In the genomic region with DNA sequence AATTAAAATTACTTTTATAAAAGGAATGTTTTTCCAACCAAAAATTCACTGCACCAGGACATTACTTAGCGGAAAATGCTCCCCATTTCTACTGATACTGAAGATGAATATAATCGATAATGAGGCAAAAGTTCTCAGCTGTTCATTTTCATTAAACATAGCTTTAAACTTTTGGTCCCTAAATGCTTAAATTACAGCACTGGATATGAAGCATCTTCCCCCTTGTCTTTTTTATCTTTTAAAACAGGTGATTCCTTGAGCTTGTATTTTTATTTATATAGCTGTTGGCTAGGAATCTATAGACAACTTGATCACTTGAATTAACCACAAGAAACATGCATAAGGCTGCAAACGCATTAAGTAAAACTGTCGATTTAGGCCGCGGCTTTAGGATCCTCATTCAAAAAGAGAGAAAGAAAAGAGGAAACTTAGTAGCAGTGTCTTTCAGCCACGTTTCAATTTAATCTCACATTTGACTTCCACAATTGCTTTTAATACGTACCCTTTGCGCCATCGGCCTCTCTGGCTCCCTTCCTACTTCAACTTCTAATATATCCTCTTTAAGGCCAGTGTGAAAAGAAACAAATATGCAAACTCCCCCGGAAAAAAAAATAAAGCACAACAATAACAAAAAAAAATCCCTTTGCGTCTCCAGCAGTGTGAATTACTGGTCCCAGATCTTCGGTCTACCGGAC, we compare ENCODE assay signal across 8 mouse cellular contexts. TPM values are rescaled to one million over a fixed set of nuclear protein-coding genes. Genes with fewer than 3 reads are reported as not detected.
DNase-seq lines count a peak whose midpoint lies in the region; ATAC-seq lines count a peak whose summit lies in the region.

No protein-coding gene starts in this region.

- H3K4me1 ChIP-seq in kidney, embryonic 16.5 days (ENCODE audit: insufficient read depth, low read length), result peaks cover 25% of the 10 kb centered on the region
- no peaks in the 10 kb centered on the region; the same call in 1 of the 2 replicates for H3K4me1 ChIP-seq in embryonic facial prominence, embryonic 11.5 days (ENCODE audit: control insufficient read depth, insufficient read depth, low read length)
- peaks cover 22% of the 10 kb centered on the region for H3K4me1 ChIP-seq in intestine, embryonic 14.5 days (replicated peaks; ENCODE audit: control insufficient read depth, insufficient read depth, low read length)

- peaks cover 9% of the 10 kb centered on the region for H3K27me3 ChIP-seq in kidney, embryonic 16.5 days (ENCODE audit: insufficient read depth, low read length)
- peaks cover 5% of the 10 kb centered on the region; the same call in 1 of the 2 replicates for H3K27me3 ChIP-seq in embryonic facial prominence, embryonic 11.5 days (ENCODE audit: control insufficient read depth, insufficient read depth, low read length)
- no peaks in the 10 kb centered on the region for H3K27me3 ChIP-seq in intestine, embryonic 14.5 days (replicated peaks; ENCODE audit: control insufficient read depth, insufficient read depth, low read length)

- H3K36me3 ChIP-seq in kidney, embryonic 16.5 days (ENCODE audit: insufficient read depth, low read length), result no peaks in the 10 kb centered on the region
- H3K36me3 ChIP-seq in embryonic facial prominence, embryonic 11.5 days (replicated peaks; ENCODE audit: control insufficient read depth, insufficient read depth, low read depth, low read length), result no peaks in the 10 kb centered on the region
- peaks cover 25% of the 10 kb centered on the region for H3K36me3 ChIP-seq in intestine, embryonic 14.5 days (ENCODE audit: control insufficient read depth, insufficient read depth, low read length)

- H3K4me2 ChIP-seq in kidney, embryonic 16.5 days (replicated peaks; ENCODE audit: low read depth, low read length), result peak overlapping the region; percentile 81
- H3K4me2 ChIP-seq in embryonic facial prominence, embryonic 11.5 days (ENCODE audit: low read depth, low read length), result peak overlapping the region; percentile 90
- H3K4me2 ChIP-seq in intestine, embryonic 14.5 days (ENCODE audit: low read length), result peak overlapping the region; percentile 88

- no peak for DNase-seq in kidney, adult 8-10 months
- peak; percentile 23 for DNase-seq in embryonic facial prominence, embryonic 11.5 days (ENCODE audit: low spot score)
- DNase-seq in intestine, embryonic 14.5 days (ENCODE audit: low spot score), result peak; percentile 61
- DNase-seq in neural tube, embryonic 10.5 days (ENCODE audit: extremely low spot score, low spot score), result peak; percentile 25
- DNase-seq in thymus, postnatal 10 days (ENCODE audit: low spot score in 2 of 2), result no peak
- DNase-seq in spleen, postnatal 10 days (ENCODE audit: low spot score in 2 of 2), result no peak
- no peak for DNase-seq in right cerebral cortex, adult 18-20 months

- 3% methylated on average over 14 of the region's 14 CpGs for WGBS in kidney, embryonic 16.5 days
- WGBS in embryonic facial prominence, embryonic 11.5 days, result 1% methylated on average over 14 of the region's 14 CpGs
- WGBS in intestine, embryonic 14.5 days, result 0% methylated on average over 14 of the region's 14 CpGs

- H3K9me3 ChIP-seq in kidney, embryonic 16.5 days (ENCODE audit: low read length), result no peaks in the 10 kb centered on the region
- H3K9me3 ChIP-seq in embryonic facial prominence, embryonic 11.5 days (replicated peaks; ENCODE audit: control insufficient read depth, low read length), result no peaks in the 10 kb centered on the region
- no peaks in the 10 kb centered on the region for H3K9me3 ChIP-seq in intestine, embryonic 14.5 days (ENCODE audit: control insufficient read depth, low read length)

- peak overlapping the region; percentile 74 for H3K4me3 ChIP-seq in kidney, embryonic 16.5 days (ENCODE audit: low read length)
- peak overlapping the region; percentile 62 for H3K4me3 ChIP-seq in embryonic facial prominence, embryonic 11.5 days (ENCODE audit: low read depth, low read length)
- H3K4me3 ChIP-seq in intestine, embryonic 14.5 days (ENCODE audit: low read depth, low read length), result peak overlapping the region; percentile 95

- peak overlapping the region; percentile 93 for H3K27ac ChIP-seq in kidney, embryonic 16.5 days (ENCODE audit: low read length)
- H3K27ac ChIP-seq in embryonic facial prominence, embryonic 11.5 days (replicated peaks; ENCODE audit: low read depth, low read length), result peak overlapping the region; percentile 97
- H3K27ac ChIP-seq in intestine, embryonic 14.5 days (ENCODE audit: low read depth), result peak overlapping the region; percentile 100

- peak overlapping the region; percentile 98 for H3K9ac ChIP-seq in kidney, embryonic 16.5 days (replicated peaks; ENCODE audit: low read length)
- H3K9ac ChIP-seq in embryonic facial prominence, embryonic 11.5 days (replicated peaks; ENCODE audit: low read length), result peak overlapping the region; percentile 99
- peak overlapping the region; percentile 100 for H3K9ac ChIP-seq in intestine, embryonic 14.5 days (ENCODE audit: low read length)

- no peak for ATAC-seq in kidney, embryonic 16.5 days (ENCODE audit: low FRiP score, low TSS enrichment)
- ATAC-seq in embryonic facial prominence, embryonic 11.5 days (replicated peaks; ENCODE audit: insufficient number of reproducible peaks, low FRiP score, low TSS enrichment, low read depth), result no peak
- ATAC-seq in intestine, embryonic 14.5 days (replicated peaks; ENCODE audit: low FRiP score, low TSS enrichment, low read depth), result no peak

RNA-seq across cellular contexts. Expression of a gene that starts 0.9 kb away (rescaled TPM):
- polyA plus RNA-seq in kidney, embryonic 16.5 days (2015; fragmentation: Nextera tagmentation; extraction: Ambion mirVana), result 124 and 127 TPM in 2 replicates
- polyA plus RNA-seq in embryonic facial prominence, embryonic 11.5 days (2014; fragmentation: Nextera tagmentation; extraction: Ambion mirVana), result 89.8 and 91.2 TPM in 2 replicates
- 133 and 151 TPM in 2 replicates for polyA plus RNA-seq in intestine, embryonic 14.5 days (2014; fragmentation: Nextera tagmentation; extraction: Ambion mirVana)

Comparison
In these comparisons a context has a peak if more than half of its experiments do, and no peak if none do; other contexts are left out.
1. DNase-seq: peak in embryonic facial prominence, embryonic 11.5 days (single experiment), intestine, embryonic 14.5 days (single experiment) and neural tube, embryonic 10.5 days (single experiment); none in kidney, adult 8-10 months (0 of 2), thymus, postnatal 10 days (0 of 2), spleen, postnatal 10 days (0 of 2) and right cerebral cortex, adult 18-20 months (single experiment).
2. Peak in every context shown above with its lines, with median percentiles within 50 percentile points of each other: H3K27ac ChIP-seq, H3K4me2 ChIP-seq, H3K4me3 ChIP-seq and H3K9ac ChIP-seq.